Mouse (Mus musculus): ENCODE results near the gene Dynlt3. TPM values are rescaled to one million over a fixed set of nuclear protein-coding genes. Genes with fewer than 3 reads are reported as not detected.
"Not testable (repeated sequence)": the region's sequence is repeated elsewhere in the genome, so short reads cannot be mapped to it uniquely, and the experiment has no call there.

Gene Dynlt3
- total RNA-seq (2021), result 10 to 100 TPM; 51.6 to 54.3 TPM

- DNase-seq, result peak; percentile 82
These were observed at the start of gene Dynlt3 for GRCm38 (mm10) chrX:9662391-9663111. Dynlt3 (minus strand) TSS chrX:9663003.

- DNase-seq, result no peak
These were observed 37.0 kb upstream of the Dynlt3 start for GRCm38 (mm10) chrX:9699815-9700214.

DNA sequence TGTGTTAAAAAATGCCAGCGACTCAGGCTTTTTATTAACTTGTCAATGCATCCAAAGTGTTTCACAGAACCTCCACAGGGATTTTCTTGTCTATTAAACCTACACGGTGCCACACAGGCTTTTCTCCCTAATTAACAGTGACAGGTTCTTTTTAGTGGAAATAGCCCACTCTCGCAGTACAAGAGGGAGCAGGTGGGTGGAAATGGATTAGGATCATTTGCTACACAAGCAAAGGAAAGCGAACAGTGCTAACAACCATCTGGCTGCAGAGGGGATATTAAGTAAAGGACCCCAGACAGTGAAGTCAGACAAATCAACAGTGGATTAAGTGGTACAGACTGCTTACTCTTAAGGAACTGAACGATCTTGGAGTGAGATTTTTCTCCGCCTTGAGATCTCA is 33.2 kb upstream of the Dynlt3 start:
- no peak for DNase-seq

GRCm38 (mm10) chrX:9672040-9672439 is 9.2 kb upstream of the Dynlt3 start:
- no peak for DNase-seq

GRCm38 (mm10) chrX:9671418-9671817 is 8.6 kb upstream of the Dynlt3 start:
- DNase-seq, result no peak

GRCm38 (mm10) chrX:9652806-9653205 is 10.0 kb downstream of the Dynlt3 start:
- DNase-seq, result no peak

GRCm38 (mm10) chrX:9640594-9640993 is 22.2 kb downstream of the Dynlt3 start:
- peak; percentile 6 for DNase-seq

- not testable (repeated sequence) for DNase-seq
These were observed 22.7 kb downstream of the Dynlt3 start for GRCm38 (mm10) chrX:9640126-9640525.

Other genes with a start within 250 kb of the Dynlt3 start
- gene Cybb, start 175.2 kb downstream of the Dynlt3 start, total RNA-seq (2021), result 1 to 10 TPM; 3.1 to 6.2 TPM
- not detected for gene H2al1o, start 90.6 kb downstream of the Dynlt3 start, total RNA-seq (2021)
- gene Hypm, start 183.9 kb upstream of the Dynlt3 start, total RNA-seq (2021), result not detected
- not detected for gene H2al3, start 186.7 kb upstream of the Dynlt3 start, total RNA-seq (2021)
- gene Sytl5, start 222.6 kb upstream of the Dynlt3 start, total RNA-seq (2021), result under 1 TPM in 1 of 2 experiments, not detected in 1; 0.14 TPM

Measured in heart, postnatal 4 days (tissue).